Mouse (Mus musculus): Measurements from ENCODE around the gene Cables2. TPM values are rescaled to one million over a fixed set of nuclear protein-coding genes. Genes with fewer than 3 reads are reported as not detected.

The Cables2 gene
- polyA plus RNA-seq, 1 experiment from 2014 or later = 4.3 TPM

GRCm38 (mm10) chr2:180254436-180255209 is 18.7 kb downstream of the Cables2 start:
- H3K27me3 ChIP-seq (ENCODE audit: control insufficient read depth, insufficient read depth, low read length) = no peaks in the 10 kb centered on the region
- H3K4me1 ChIP-seq (ENCODE audit: control insufficient read depth, insufficient read depth, low read length) = peaks cover 18% of the 10 kb centered on the region
- 87% methylated on average over 5 of the region's 5 CpGs for WGBS
- no peak overlapping the region for H3K9ac ChIP-seq (ENCODE audit: low read length)
- H3K4me2 ChIP-seq (ENCODE audit: low read depth, low read length) = no peak overlapping the region
- no peak overlapping the region for H3K27ac ChIP-seq (ENCODE audit: low read length)
- no peak overlapping the region for H3K4me3 ChIP-seq (replicated peaks; ENCODE audit: low read length)
- peaks cover 3% of the 10 kb centered on the region; the same call in 1 of the 2 replicates for H3K36me3 ChIP-seq (ENCODE audit: control insufficient read depth, insufficient read depth, low read length)
- H3K9me3 ChIP-seq (replicated peaks; ENCODE audit: control insufficient read depth, low read length) = no peaks in the 10 kb centered on the region
- no peak for ATAC-seq (ENCODE audit: insufficient read depth, low FRiP score)

- H3K4me1 ChIP-seq (ENCODE audit: control insufficient read depth, insufficient read depth, low read length) = peaks cover 12% of the 10 kb centered on the region
- no peak overlapping the region for H3K4me2 ChIP-seq (ENCODE audit: low read depth, low read length)
- H3K9ac ChIP-seq (ENCODE audit: low read length) = no peak overlapping the region
- H3K27me3 ChIP-seq (ENCODE audit: control insufficient read depth, insufficient read depth, low read length) = no peaks in the 10 kb centered on the region
- H3K27ac ChIP-seq (ENCODE audit: low read length) = no peak overlapping the region
- no peak overlapping the region for H3K4me3 ChIP-seq (replicated peaks; ENCODE audit: low read length)
- no peak for ATAC-seq (ENCODE audit: insufficient read depth, low FRiP score)
- no peaks in the 10 kb centered on the region for H3K36me3 ChIP-seq (ENCODE audit: control insufficient read depth, insufficient read depth, low read length)
- H3K9me3 ChIP-seq (replicated peaks; ENCODE audit: control insufficient read depth, low read length) = no peaks in the 10 kb centered on the region
- 63% methylated on average over 3 of the region's 3 CpGs for WGBS
These were observed 21.5 kb downstream of the Cables2 start for GRCm38 (mm10) chr2:180251838-180252237.

GRCm38 (mm10) chr2:180250930-180251611 is 22.2 kb downstream of the Cables2 start:
- H3K27me3 ChIP-seq (ENCODE audit: control insufficient read depth, insufficient read depth, low read length) = no peaks in the 10 kb centered on the region
- no peak overlapping the region for H3K27ac ChIP-seq (ENCODE audit: low read length)
- no peaks in the 10 kb centered on the region for H3K9me3 ChIP-seq (replicated peaks; ENCODE audit: control insufficient read depth, low read length)
- H3K9ac ChIP-seq (ENCODE audit: low read length) = 0 out of 2 replicates have a peak overlapping the region, but pooled peaks have one; percentile 1
- H3K4me1 ChIP-seq (ENCODE audit: control insufficient read depth, insufficient read depth, low read length) = peaks cover 8% of the 10 kb centered on the region
- ATAC-seq (ENCODE audit: insufficient read depth, low FRiP score) = peak; percentile 84
- H3K4me2 ChIP-seq (ENCODE audit: low read depth, low read length) = no peak overlapping the region
- H3K36me3 ChIP-seq (ENCODE audit: control insufficient read depth, insufficient read depth, low read length) = no peaks in the 10 kb centered on the region
- H3K4me3 ChIP-seq (replicated peaks; ENCODE audit: low read length) = no peak overlapping the region
- WGBS = 33% methylated on average over 11 of the region's 11 CpGs

- no peak overlapping the region; the same call in 1 of the 2 replicates for H3K9ac ChIP-seq (ENCODE audit: low read length)
- ATAC-seq (ENCODE audit: insufficient read depth, low FRiP score) = peak; percentile 45; the same call in 1 of the 2 replicates
- H3K9me3 ChIP-seq (replicated peaks; ENCODE audit: control insufficient read depth, low read length) = no peaks in the 10 kb centered on the region
- H3K27me3 ChIP-seq (ENCODE audit: control insufficient read depth, insufficient read depth, low read length) = no peaks in the 10 kb centered on the region
- H3K4me3 ChIP-seq (replicated peaks; ENCODE audit: low read length) = no peak overlapping the region
- WGBS = 54% methylated on average over 9 of the region's 9 CpGs
- no peak overlapping the region for H3K4me2 ChIP-seq (ENCODE audit: low read depth, low read length)
- no peaks in the 10 kb centered on the region for H3K36me3 ChIP-seq (ENCODE audit: control insufficient read depth, insufficient read depth, low read length)
- H3K4me1 ChIP-seq (ENCODE audit: control insufficient read depth, insufficient read depth, low read length) = 0 out of 2 replicates have a peak, but pooled peaks cover 4% of the 10 kb centered on the region
- H3K27ac ChIP-seq (ENCODE audit: low read length) = peak overlapping the region; percentile 23; the same call in 1 of the 2 replicates
These were observed 24.2 kb downstream of the Cables2 start for GRCm38 (mm10) chr2:180248947-180249660.

- ATAC-seq (ENCODE audit: insufficient read depth, low FRiP score) = no peak
- WGBS = 83% methylated on average over 5 of the region's 5 CpGs
- no peaks in the 10 kb centered on the region for H3K36me3 ChIP-seq (ENCODE audit: control insufficient read depth, insufficient read depth, low read length)
These were observed 25.4 kb downstream of the Cables2 start for GRCm38 (mm10) chr2:180247916-180248315.

GRCm38 (mm10) chr2:180243108-180243507 is 30.2 kb downstream of the Cables2 start:
- H3K27me3 ChIP-seq (ENCODE audit: control insufficient read depth, insufficient read depth, low read length) = no peaks in the 10 kb centered on the region
- 69% methylated on average over 4 of the region's 4 CpGs for WGBS
- H3K4me3 ChIP-seq (replicated peaks; ENCODE audit: low read length) = no peak overlapping the region
- H3K9ac ChIP-seq (ENCODE audit: low read length) = no peak overlapping the region
- H3K4me2 ChIP-seq (ENCODE audit: low read depth, low read length) = no peak overlapping the region
- no peaks in the 10 kb centered on the region for H3K4me1 ChIP-seq (ENCODE audit: control insufficient read depth, insufficient read depth, low read length)
- H3K36me3 ChIP-seq (ENCODE audit: control insufficient read depth, insufficient read depth, low read length) = no peaks in the 10 kb centered on the region
- H3K27ac ChIP-seq (ENCODE audit: low read length) = no peak overlapping the region
- H3K9me3 ChIP-seq (replicated peaks; ENCODE audit: control insufficient read depth, low read length) = no peaks in the 10 kb centered on the region
- no peak for ATAC-seq (ENCODE audit: insufficient read depth, low FRiP score)

More at GRCm38 (mm10) chr2:180247916-180248315, 25.4 kb downstream of the Cables2 start:
- Histone ChIP-seq H3K4me2 (ENCODE audit: low read depth, low read length) (no peak overlapping the region), H3K27me3 (ENCODE audit: control insufficient read depth, insufficient read depth, low read length) (no peaks in the 10 kb centered on the region), H3K27ac (ENCODE audit: low read length) (no peak overlapping the region), H3K9me3 (replicated peaks; ENCODE audit: control insufficient read depth, low read length) (no peaks in the 10 kb centered on the region), H3K9ac (ENCODE audit: low read length) (no peak overlapping the region), H3K4me3 (replicated peaks; ENCODE audit: low read length) (no peak overlapping the region), H3K4me1 (ENCODE audit: control insufficient read depth, insufficient read depth, low read length) (0 out of 2 replicates have a peak, but pooled peaks cover 4% of the 10 kb centered on the region)

- Histone ChIP-seq H3K4me1 (ENCODE audit: control insufficient read depth, insufficient read depth, low read length) (peaks cover 28% of the 10 kb centered on the region), H3K9me3 (replicated peaks; ENCODE audit: control insufficient read depth, low read length) (no peaks in the 10 kb centered on the region), H3K27ac (ENCODE audit: low read length) (no peak overlapping the region), H3K27me3 (ENCODE audit: control insufficient read depth, insufficient read depth, low read length) (no peaks in the 10 kb centered on the region), H3K4me2 (ENCODE audit: low read depth, low read length) (no peak overlapping the region), H3K4me3 (replicated peaks; ENCODE audit: low read length) (no peak overlapping the region), H3K9ac (ENCODE audit: low read length) (no peak overlapping the region), H3K36me3 (ENCODE audit: control insufficient read depth, insufficient read depth, low read length) (no peaks in the 10 kb centered on the region)
- WGBS = 62% methylated on average over 5 of the region's 5 CpGs
- no peak for ATAC-seq (ENCODE audit: insufficient read depth, low FRiP score)
These were observed 34.7 kb downstream of the Cables2 start for GRCm38 (mm10) chr2:180238591-180238990.

GRCm38 (mm10) chr2:180237601-180238345 is 35.5 kb downstream of the Cables2 start:
- WGBS = 83% methylated on average over 7 of the region's 7 CpGs
- Histone ChIP-seq H3K9ac (ENCODE audit: low read length) (no peak overlapping the region), H3K4me2 (ENCODE audit: low read depth, low read length) (no peak overlapping the region)

More at GRCm38 (mm10) chr2:180237601-180238345, 35.5 kb downstream of the Cables2 start:
- Histone ChIP-seq H3K27ac (ENCODE audit: low read length) (peak overlapping the region; percentile 52; the same call in 1 of the 2 replicates), H3K27me3 (ENCODE audit: control insufficient read depth, insufficient read depth, low read length) (no peaks in the 10 kb centered on the region), H3K4me1 (ENCODE audit: control insufficient read depth, insufficient read depth, low read length) (peaks cover 33% of the 10 kb centered on the region), H3K4me3 (replicated peaks; ENCODE audit: low read length) (no peak overlapping the region), H3K9me3 (replicated peaks; ENCODE audit: control insufficient read depth, low read length) (no peaks in the 10 kb centered on the region), H3K36me3 (ENCODE audit: control insufficient read depth, insufficient read depth, low read length) (no peaks in the 10 kb centered on the region)
- no peak for ATAC-seq (ENCODE audit: insufficient read depth, low FRiP score)
